9 mouse cellular contexts compared by ENCODE assay signal in genomic region chr10:108330964-108331363, GRCm38 (mm10). TPM values are rescaled to one million over a fixed set of nuclear protein-coding genes. Genes with fewer than 3 reads are reported as not detected.
DNase-seq lines count a peak whose midpoint lies in the region; ATAC-seq and TF ChIP-seq lines count a peak whose summit lies in the region.
"Had no signal": no experiment of that assay in that cellular context is flagged by ENCODE, and none has a peak within 500 bp of the region (broad histone marks: within the 10 kb centered on the region; RNA-seq: fewer than 3 reads in every experiment).

No protein-coding gene starts in this region.

- peaks cover 9% of the 10 kb centered on the region for H3K27me3 ChIP-seq in heart, embryonic 11.5 days (ENCODE audit: control insufficient read depth, insufficient read depth, low read length)
- H3K27me3 ChIP-seq in ES-Bruce4 (ENCODE audit: control insufficient read depth, insufficient read depth, low read length, poor library complexity, severe bottlenecking) = no peaks in the 10 kb centered on the region
- peaks cover 7% of the 10 kb centered on the region for H3K27me3 ChIP-seq in forebrain, postnatal 0 days (ENCODE audit: insufficient read depth, low read length)
- peaks cover 36% of the 10 kb centered on the region for H3K27me3 ChIP-seq in liver, embryonic 16.5 days (ENCODE audit: control insufficient read depth, insufficient read depth, low read depth, low read length)
- H3K27me3 ChIP-seq: CH12.LX had no signal

- peak overlapping the region; percentile 92 for H3K4me3 ChIP-seq in heart, embryonic 11.5 days (ENCODE audit: low read depth, low read length)
- H3K4me3 ChIP-seq in ES-Bruce4 (ENCODE audit: low read depth, low read length) = peak overlapping the region; percentile 74
- peak overlapping the region; percentile 66; the same call in 1 of the 2 replicates for H3K4me3 ChIP-seq in forebrain, postnatal 0 days (ENCODE audit: low read depth, low read length)
- H3K4me3 ChIP-seq in liver, embryonic 16.5 days (ENCODE audit: low read depth, low read length) = peak overlapping the region; percentile 72

- no peak for TF ChIP-seq EP300 in ES-Bruce4 (IDR thresholded peaks at IDR 0.05; ENCODE audit: insufficient read depth, low read depth, low read length)

- 8% methylated on average over 10 of the region's 10 CpGs for WGBS in heart, embryonic 11.5 days (ENCODE audit: insufficient replicate concordance)
- 8% methylated on average over 10 of the region's 10 CpGs for WGBS in forebrain, postnatal 0 days
- WGBS in liver, embryonic 16.5 days (ENCODE audit: insufficient replicate concordance) = 14% methylated on average over 10 of the region's 10 CpGs

- intact Hi-C loops in heart, postnatal 36 days (cut with DNase I) = no loop called here

- no peaks in the 10 kb centered on the region for H3K36me3 ChIP-seq in heart, embryonic 11.5 days (ENCODE audit: control insufficient read depth, insufficient read depth, low read length)
- peaks cover 4% of the 10 kb centered on the region; the same call in 1 of the 2 replicates for H3K36me3 ChIP-seq in ES-Bruce4 (ENCODE audit: control insufficient read depth, insufficient read depth, low read length, poor library complexity, severe bottlenecking)
- H3K36me3 ChIP-seq in forebrain, postnatal 0 days (ENCODE audit: insufficient read depth) = no peaks in the 10 kb centered on the region
- H3K36me3 ChIP-seq in liver, embryonic 16.5 days (ENCODE audit: control insufficient read depth, insufficient read depth) = no peaks in the 10 kb centered on the region

- H3K9me3 ChIP-seq in heart, embryonic 11.5 days (replicated peaks; ENCODE audit: control insufficient read depth, low read length) = no peaks in the 10 kb centered on the region
- H3K9me3 ChIP-seq in ES-Bruce4 (replicated peaks; ENCODE audit: control insufficient read depth, insufficient read depth, low read length, poor library complexity, severe bottlenecking) = no peaks in the 10 kb centered on the region
- no peaks in the 10 kb centered on the region for H3K9me3 ChIP-seq in forebrain, postnatal 0 days (ENCODE audit: low read length)
- H3K9me3 ChIP-seq in liver, embryonic 16.5 days (replicated peaks; ENCODE audit: control insufficient read depth, low read length) = no peaks in the 10 kb centered on the region

- no peak for ATAC-seq in heart, embryonic 11.5 days (replicated peaks; ENCODE audit: insufficient number of reproducible peaks, low FRiP score, low TSS enrichment)
- no peak for ATAC-seq in forebrain, postnatal 0 days
- ATAC-seq in liver, embryonic 16.5 days (ENCODE audit: low read depth) = no peak
- no peak for ATAC-seq in monocyte, adult 5-6 weeks (replicated peaks; ENCODE audit: insufficient number of reproducible peaks, low FRiP score, low TSS enrichment, poor library complexity, severe bottlenecking)

- peak overlapping the region; percentile 78 for H3K4me2 ChIP-seq in heart, embryonic 11.5 days
- peak overlapping the region; percentile 97; the same call in 1 of the 2 replicates for H3K4me2 ChIP-seq in forebrain, postnatal 0 days (ENCODE audit: low read depth)
- peak overlapping the region; percentile 72 for H3K4me2 ChIP-seq in liver, embryonic 16.5 days (ENCODE audit: low read depth, low read length)

- no peak overlapping the region for H3K9ac ChIP-seq in heart, embryonic 11.5 days (ENCODE audit: low read depth, low read length)
- peak overlapping the region; percentile 50 for H3K9ac ChIP-seq in ES-Bruce4 (ENCODE audit: low read depth, poor library complexity, severe bottlenecking)
- H3K9ac ChIP-seq in forebrain, postnatal 0 days = no peak overlapping the region
- H3K9ac ChIP-seq in liver, embryonic 16.5 days (ENCODE audit: low read depth, low read length) = no peak overlapping the region

- H3K27ac ChIP-seq in heart, embryonic 11.5 days (ENCODE audit: low read depth, low read length) = no peak overlapping the region
- peak overlapping the region; percentile 7; the same call in 1 of the 2 replicates for H3K27ac ChIP-seq in ES-Bruce4 (ENCODE audit: insufficient read depth, low read length)
- no peak overlapping the region for H3K27ac ChIP-seq in forebrain, postnatal 0 days (ENCODE audit: low read depth, low read length)
- H3K27ac ChIP-seq in liver, embryonic 16.5 days (ENCODE audit: low read length) = no peak overlapping the region

- no peak for DNase-seq in heart, postnatal 36 days
- DNase-seq in forebrain, postnatal 0 days = peak; percentile 11
- DNase-seq in gastrocnemius, postnatal 25 days = no peak
- no peak for DNase-seq in adrenal gland, adult 18-20 months (ENCODE audit: low spot score in 2 of 2)

- peaks cover 2% of the 10 kb centered on the region; the same call in 1 of the 2 replicates for H3K4me1 ChIP-seq in heart, embryonic 11.5 days (ENCODE audit: control insufficient read depth, insufficient read depth, low read length)
- H3K4me1 ChIP-seq in ES-Bruce4 (ENCODE audit: control insufficient read depth, insufficient read depth, low read length) = no peaks in the 10 kb centered on the region
- H3K4me1 ChIP-seq in forebrain, postnatal 0 days (ENCODE audit: insufficient read depth) = no peaks in the 10 kb centered on the region
- H3K4me1 ChIP-seq in liver, embryonic 16.5 days (ENCODE audit: control insufficient read depth, low read depth, low read length) = peaks cover 3% of the 10 kb centered on the region; the same call in 1 of the 2 replicates

- TF ChIP-seq CTCF in ES-Bruce4 (IDR thresholded peaks at IDR 0.05; ENCODE audit: low read depth, low read length) = no peak
- no peak for TF ChIP-seq CTCF in forebrain, postnatal 0 days (IDR thresholded peaks at IDR 0.05; ENCODE audit: low read depth)

- TF ChIP-seq POLR2A in ES-Bruce4 (IDR thresholded peaks at IDR 0.05; ENCODE audit: insufficient read depth, low read length) = no peak

RNA-seq across cellular contexts. Expression of gene Pawr, which starts 1.0 kb away (rescaled TPM):
- 16.8 and 18.7 TPM in 2 replicates for polyA plus RNA-seq in heart, embryonic 11.5 days (2014; fragmentation: Nextera tagmentation; extraction: Ambion mirVana)
- total RNA-seq in heart, postnatal 36 days (2021) = 1 to 10 TPM; 3.2 to 3.5 TPM
- polyA plus RNA-seq in ES-Bruce4 (2011; ENCODE audit: insufficient read depth, insufficient read length, low read depth, missing spikeins) = 157 and 164 TPM in 2 replicates
- total RNA-seq in forebrain, postnatal 0 days (2014; rRNA removed) = 2.7 and 5.0 TPM in 2 replicates
- polyA plus RNA-seq in forebrain, postnatal 0 days (2015; fragmentation: Nextera tagmentation; extraction: Ambion mirVana) = 2.2 and 3.0 TPM in 2 replicates
- 3.1 and 3.7 TPM in 2 replicates for polyA plus RNA-seq in liver, embryonic 16.5 days (2015; fragmentation: Nextera tagmentation; extraction: Ambion mirVana)
- 1 to 10 TPM in 1 of 2 experiments, under 1 TPM in 1; 0.51 to 1.3 TPM for total RNA-seq in gastrocnemius, postnatal 25 days (2021)
- total RNA-seq in monocyte, adult 5-6 weeks (2017) = 0.21 to 0.97 TPM (median 0.29 TPM) in 3 replicates
- total RNA-seq in adrenal gland, adult 18-20 months (2021) = 10 to 100 TPM in 1 of 2 experiments, 1 to 10 TPM in 1; 8.0 to 10.3 TPM
- total RNA-seq: CH12.LX had no signal
